Mouse (Mus musculus): ENCODE measurements around the gene Tecr. TPM values are rescaled to one million over a fixed set of nuclear protein-coding genes. Genes with fewer than 3 reads are reported as not detected.

The Tecr gene
- polyA plus RNA-seq, 1 experiment, result 193 TPM

DNA sequence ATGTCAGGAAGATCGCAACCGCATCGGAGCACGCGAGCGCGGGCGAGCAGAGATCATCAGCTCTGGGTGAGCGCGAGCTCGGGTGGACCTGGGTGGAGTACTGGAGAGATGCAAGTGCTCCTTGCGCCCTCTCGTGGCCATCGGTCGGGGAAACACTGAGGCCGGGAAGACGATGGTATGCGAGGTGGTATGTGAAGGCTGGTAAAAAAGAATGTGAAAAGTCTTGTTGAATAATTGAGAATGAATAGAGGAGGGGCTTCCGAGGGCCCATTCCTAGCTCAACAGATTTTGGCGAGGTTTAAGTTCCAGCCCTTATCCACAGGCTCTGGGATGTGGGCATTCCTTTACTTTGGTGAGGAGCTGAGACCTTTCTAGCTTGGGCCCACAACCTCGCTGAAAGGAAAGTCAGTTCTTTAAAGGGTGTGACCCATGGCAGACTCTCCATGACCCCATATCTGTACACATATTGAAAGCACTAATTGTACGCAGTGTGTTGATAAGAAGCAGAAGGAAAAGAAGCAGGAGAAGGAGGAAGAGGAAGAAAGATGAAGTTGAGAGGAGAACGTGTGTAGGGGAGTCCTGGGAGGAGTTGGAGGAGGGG, 14.7 kb upstream of the Tecr start:
- H3K79me2 ChIP-seq (ENCODE audit: control insufficient read depth, insufficient read depth), result no peaks in the 10 kb centered on the region
- H3K27me3 ChIP-seq (ENCODE audit: control insufficient read depth, insufficient read depth, insufficient read length), result no peaks in the 10 kb centered on the region
- peak overlapping the region; percentile 69 for H3ac ChIP-seq (ENCODE audit: control insufficient read depth, insufficient read length, low read depth)

DNA sequence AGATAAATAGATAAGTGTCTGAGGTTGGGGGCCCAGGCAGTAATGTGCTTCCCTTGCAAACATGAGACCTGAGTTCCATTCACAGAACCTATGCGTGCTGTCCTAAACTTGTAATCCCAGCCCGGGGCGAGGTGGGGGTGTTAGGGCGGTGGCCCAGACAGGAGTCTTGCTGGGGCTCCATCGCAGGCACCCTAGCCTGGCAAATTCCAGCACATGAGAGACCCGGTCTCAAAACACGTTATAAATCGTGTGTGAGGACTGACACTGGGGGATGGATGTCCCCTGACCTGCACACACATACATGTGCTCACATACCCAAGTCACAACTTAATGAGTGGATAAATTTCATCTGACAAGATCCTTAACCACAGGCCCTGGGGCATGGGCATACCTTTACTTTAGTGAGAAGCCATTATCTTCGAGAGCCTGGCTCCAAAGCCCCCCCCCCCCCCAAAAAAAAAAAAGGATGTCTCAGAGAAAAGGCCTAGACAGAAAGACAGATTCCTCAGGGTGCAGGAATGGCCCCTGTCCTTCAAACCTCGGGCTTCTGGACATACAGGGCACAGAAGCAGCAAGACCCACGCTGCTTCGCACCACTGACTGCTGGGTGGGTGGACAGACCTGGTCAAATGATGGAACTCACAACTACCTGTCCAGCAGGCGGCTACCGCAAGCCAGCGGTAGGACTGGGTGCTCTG, 14.1 kb upstream of the Tecr start:
- H3ac ChIP-seq (ENCODE audit: control insufficient read depth, insufficient read length, low read depth), result peak overlapping the region; percentile 69
- H3K4me3 ChIP-seq (ENCODE audit: insufficient read depth, poor library complexity, severe bottlenecking), result no peak overlapping the region
- H3K79me2 ChIP-seq (ENCODE audit: control insufficient read depth, insufficient read depth), result no peaks in the 10 kb centered on the region
- TF ChIP-seq CTCF (IDR thresholded peaks at IDR 0.05; ENCODE audit: control insufficient read depth, insufficient read depth, insufficient read length), result no peak
- TF ChIP-seq MYOD1 (IDR thresholded peaks at IDR 0.05; ENCODE audit: control insufficient read depth, insufficient read length, low read depth), result no peak
- TF ChIP-seq CEBPB (IDR thresholded peaks at IDR 0.05; ENCODE audit: low read depth), result no peak
- TF ChIP-seq MAX (IDR thresholded peaks at IDR 0.05), result no peak
- no peak for TF ChIP-seq MYOG (IDR thresholded peaks at IDR 0.05; ENCODE audit: control insufficient read depth, extremely low read depth, insufficient read length)
- no peak for TF ChIP-seq USF1 (IDR thresholded peaks at IDR 0.05; ENCODE audit: low read depth)
- no peak for TF ChIP-seq FOSL1 (IDR thresholded peaks at IDR 0.05; ENCODE audit: insufficient read depth, low read length, poor library complexity, severe bottlenecking)
- H3K79me3 ChIP-seq (ENCODE audit: low read depth), result no peaks in the 10 kb centered on the region
- H3K27me3 ChIP-seq (ENCODE audit: control insufficient read depth, insufficient read depth, insufficient read length), result no peaks in the 10 kb centered on the region
- H3K36me3 ChIP-seq (ENCODE audit: control insufficient read depth, insufficient read depth), result no peaks in the 10 kb centered on the region

More for the DNA sequence above, 14.7 kb upstream of the Tecr start:
- H3K4me3 ChIP-seq (ENCODE audit: insufficient read depth, poor library complexity, severe bottlenecking), result no peak overlapping the region
- no peak for TF ChIP-seq FOSL1 (IDR thresholded peaks at IDR 0.05; ENCODE audit: insufficient read depth, low read length, poor library complexity, severe bottlenecking)
- TF ChIP-seq CTCF (IDR thresholded peaks at IDR 0.05; ENCODE audit: control insufficient read depth, insufficient read depth, insufficient read length), result peak; percentile 65
- no peaks in the 10 kb centered on the region for H3K79me3 ChIP-seq (ENCODE audit: low read depth)
- H3K36me3 ChIP-seq (ENCODE audit: control insufficient read depth, insufficient read depth), result no peaks in the 10 kb centered on the region

DNA sequence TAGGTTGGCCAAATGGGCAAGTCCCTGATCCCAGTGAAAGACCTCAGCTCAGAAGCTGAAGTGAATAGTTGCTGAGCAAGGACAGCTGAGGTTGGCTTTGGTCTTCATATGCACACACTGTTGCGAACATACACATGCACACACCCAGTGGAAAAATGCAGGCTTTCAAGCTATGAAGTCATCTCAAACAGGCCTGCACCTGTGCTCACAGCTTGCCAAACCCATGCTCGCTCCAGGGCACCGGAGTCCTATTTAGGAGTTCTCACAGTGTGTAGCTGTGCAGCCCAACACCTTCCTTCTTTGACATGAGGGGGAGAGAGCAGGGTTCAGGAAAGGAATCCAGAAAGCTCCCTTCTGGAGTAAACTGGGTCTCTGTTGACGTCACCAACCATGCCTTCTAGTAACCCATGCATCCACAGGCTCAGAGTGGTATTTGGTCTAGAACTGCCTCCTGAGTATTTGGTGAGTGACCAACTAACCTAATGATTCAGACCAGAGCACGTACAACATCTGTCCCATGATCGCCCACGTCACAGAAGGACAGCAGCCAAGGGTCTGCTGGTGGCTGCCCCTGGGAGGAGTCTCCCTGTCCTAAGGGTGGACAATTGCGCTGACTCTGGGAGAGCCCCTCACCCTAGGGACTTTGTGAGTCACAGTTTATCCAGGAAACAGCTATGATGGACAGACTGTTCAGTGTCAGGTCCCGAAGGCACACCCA, 12.0 kb upstream of the Tecr start:
- no peak for TF ChIP-seq MAX (IDR thresholded peaks at IDR 0.05)
- peak; percentile 18 for TF ChIP-seq MYOD1 (IDR thresholded peaks at IDR 0.05; ENCODE audit: control insufficient read depth, insufficient read length, low read depth)
- no peak overlapping the region for H3K4me3 ChIP-seq (ENCODE audit: insufficient read depth, poor library complexity, severe bottlenecking)
- H3ac ChIP-seq (ENCODE audit: control insufficient read depth, insufficient read length, low read depth), result no peak overlapping the region
- no peaks in the 10 kb centered on the region for H3K36me3 ChIP-seq (ENCODE audit: control insufficient read depth, insufficient read depth)
- no peaks in the 10 kb centered on the region for H3K27me3 ChIP-seq (ENCODE audit: control insufficient read depth, insufficient read depth, insufficient read length)
- no peaks in the 10 kb centered on the region for H3K79me2 ChIP-seq (ENCODE audit: control insufficient read depth, insufficient read depth)
- no peaks in the 10 kb centered on the region for H3K79me3 ChIP-seq (ENCODE audit: low read depth)

DNA sequence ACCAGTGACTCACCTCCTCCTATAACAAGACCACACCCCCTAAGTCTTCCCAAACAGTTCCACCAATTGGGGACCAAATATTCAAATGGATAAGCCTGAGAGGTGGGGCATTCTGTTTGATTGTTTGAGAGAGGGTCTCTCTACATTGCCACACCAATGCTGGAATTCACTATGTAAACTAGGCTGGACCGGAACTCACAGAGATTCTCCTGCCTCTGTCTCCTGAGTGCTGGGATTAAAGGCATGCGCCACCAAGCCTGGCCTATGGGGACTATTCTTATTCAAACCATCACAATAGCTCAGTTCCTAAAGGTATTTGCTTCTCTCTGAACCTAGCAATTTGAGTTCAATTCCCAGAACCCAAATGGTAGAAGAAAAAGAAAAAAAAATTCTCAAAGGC, 10.8 kb upstream of the Tecr start:
- no peaks in the 10 kb centered on the region for H3K27me3 ChIP-seq (ENCODE audit: control insufficient read depth, insufficient read depth, insufficient read length)
- H3K79me2 ChIP-seq (ENCODE audit: control insufficient read depth, insufficient read depth), result no peaks in the 10 kb centered on the region
- H3ac ChIP-seq (ENCODE audit: control insufficient read depth, insufficient read length, low read depth), result no peak overlapping the region
- no peak overlapping the region for H3K4me3 ChIP-seq (ENCODE audit: insufficient read depth, poor library complexity, severe bottlenecking)
- H3K79me3 ChIP-seq (ENCODE audit: low read depth), result no peaks in the 10 kb centered on the region
- H3K36me3 ChIP-seq (ENCODE audit: control insufficient read depth, insufficient read depth), result no peaks in the 10 kb centered on the region
- no peak for TF ChIP-seq MYOG (IDR thresholded peaks at IDR 0.05; ENCODE audit: control insufficient read depth, extremely low read depth, insufficient read length)
- TF ChIP-seq MAX (IDR thresholded peaks at IDR 0.05), result no peak
- TF ChIP-seq CEBPB (IDR thresholded peaks at IDR 0.05; ENCODE audit: low read depth), result no peak
- no peak for TF ChIP-seq CTCF (IDR thresholded peaks at IDR 0.05; ENCODE audit: control insufficient read depth, insufficient read depth, insufficient read length)
- no peak for TF ChIP-seq FOSL1 (IDR thresholded peaks at IDR 0.05; ENCODE audit: insufficient read depth, low read length, poor library complexity, severe bottlenecking)
- no peak for TF ChIP-seq MYOD1 (IDR thresholded peaks at IDR 0.05; ENCODE audit: control insufficient read depth, insufficient read length, low read depth)
- no peak for TF ChIP-seq USF1 (IDR thresholded peaks at IDR 0.05; ENCODE audit: low read depth)

DNA sequence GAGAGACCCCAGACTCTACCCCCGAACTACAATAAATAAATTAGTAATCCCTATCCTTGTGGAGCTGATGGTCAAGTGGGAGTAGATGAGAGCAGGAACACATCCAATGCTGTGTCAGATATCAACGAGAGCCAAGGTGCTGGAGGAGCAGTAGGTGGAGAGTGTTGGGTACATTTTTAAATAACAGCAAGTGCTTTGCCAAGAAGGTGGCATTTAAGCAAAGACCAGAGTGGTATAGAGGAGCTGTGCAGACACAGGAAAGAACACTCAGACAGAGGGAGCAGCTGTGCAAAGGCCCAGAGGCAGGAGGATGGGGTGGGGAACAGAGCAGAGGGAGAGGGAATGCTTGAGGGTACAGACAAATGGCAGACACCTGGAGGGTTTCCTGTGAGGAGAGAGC, 9.3 kb upstream of the Tecr start:
- Histone ChIP-seq H3K36me3 (ENCODE audit: control insufficient read depth, insufficient read depth) (peaks cover 10% of the 10 kb centered on the region), H3K27me3 (ENCODE audit: control insufficient read depth, insufficient read depth, insufficient read length) (no peaks in the 10 kb centered on the region), H3K79me3 (ENCODE audit: low read depth) (no peaks in the 10 kb centered on the region), H3K79me2 (ENCODE audit: control insufficient read depth, insufficient read depth) (no peaks in the 10 kb centered on the region), H3K4me3 (ENCODE audit: insufficient read depth, poor library complexity, severe bottlenecking) (no peak overlapping the region), H3ac (ENCODE audit: control insufficient read depth, insufficient read length, low read depth) (no peak overlapping the region)
- TF ChIP-seq MYOG (IDR thresholded peaks at IDR 0.05; ENCODE audit: control insufficient read depth, extremely low read depth, insufficient read length) (no peak), USF1 (IDR thresholded peaks at IDR 0.05; ENCODE audit: low read depth) (no peak), CEBPB (IDR thresholded peaks at IDR 0.05; ENCODE audit: low read depth) (no peak)

DNA sequence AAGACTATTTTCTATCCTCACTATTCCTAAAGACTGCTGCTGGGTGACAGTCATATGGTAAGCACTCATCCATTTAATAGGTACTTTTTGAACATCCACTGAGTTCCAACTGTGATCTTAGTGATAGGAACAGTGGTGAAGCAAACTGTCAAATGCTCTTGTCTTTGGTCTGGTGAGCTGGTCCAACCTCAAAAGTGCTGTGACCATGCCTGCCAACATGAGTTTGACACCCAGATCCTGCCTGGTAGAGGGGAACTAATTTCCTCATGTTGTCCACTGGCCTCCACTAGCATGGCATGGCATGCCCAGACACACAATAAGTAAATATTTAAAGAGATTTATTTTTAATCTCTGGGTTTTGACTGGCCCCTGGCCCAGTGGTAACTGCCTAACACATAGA, 8.9 kb upstream of the Tecr start:
- no peaks in the 10 kb centered on the region for H3K27me3 ChIP-seq (ENCODE audit: control insufficient read depth, insufficient read depth, insufficient read length)
- no peak overlapping the region for H3K4me3 ChIP-seq (ENCODE audit: insufficient read depth, poor library complexity, severe bottlenecking)
- H3K79me2 ChIP-seq (ENCODE audit: control insufficient read depth, insufficient read depth), result peaks cover 2% of the 10 kb centered on the region
- H3K79me3 ChIP-seq (ENCODE audit: low read depth), result no peaks in the 10 kb centered on the region
- no peak overlapping the region for H3ac ChIP-seq (ENCODE audit: control insufficient read depth, insufficient read length, low read depth)
- H3K36me3 ChIP-seq (ENCODE audit: control insufficient read depth, insufficient read depth), result peaks cover 15% of the 10 kb centered on the region
- TF ChIP-seq MYOG (IDR thresholded peaks at IDR 0.05; ENCODE audit: control insufficient read depth, extremely low read depth, insufficient read length) (no peak), MAX (IDR thresholded peaks at IDR 0.05) (no peak), USF1 (IDR thresholded peaks at IDR 0.05; ENCODE audit: low read depth) (no peak), CEBPB (IDR thresholded peaks at IDR 0.05; ENCODE audit: low read depth) (no peak), MYOD1 (IDR thresholded peaks at IDR 0.05; ENCODE audit: control insufficient read depth, insufficient read length, low read depth) (no peak), FOSL1 (IDR thresholded peaks at IDR 0.05; ENCODE audit: insufficient read depth, low read length, poor library complexity, severe bottlenecking) (no peak), CTCF (IDR thresholded peaks at IDR 0.05; ENCODE audit: control insufficient read depth, insufficient read depth, insufficient read length) (no peak)
